21 mouse cellular contexts compared by ENCODE assay signal in genomic region chr8:108846827-108847226, GRCm38 (mm10).
DNase-seq lines count a peak whose midpoint lies in the region; ATAC-seq and TF ChIP-seq lines count a peak whose summit lies in the region.
"Had no signal": no experiment of that assay in that cellular context is flagged by ENCODE, and none has a peak within 500 bp of the region (broad histone marks: within the 10 kb centered on the region; RNA-seq: fewer than 3 reads in every experiment).

No protein-coding gene starts in this region.

- 0 out of 2 replicates have a peak, but pooled peaks have one; percentile 11 for ATAC-seq in intestine, embryonic 15.5 days
- ATAC-seq in intestine, postnatal 0 days = no peak
- ATAC-seq in liver, embryonic 12.5 days = no peak
- ATAC-seq: activated CD4-positive, CD25-positive, alpha-beta regulatory T cell, adult 4 months; CD4-positive, CD25-positive, alpha-beta regulatory T cell, adult 4 months; forebrain, embryonic 15.5 days had no signal

- WGBS in intestine, embryonic 15.5 days = 55% methylated on average over 10 of the region's 11 CpGs
- 52% methylated on average over 11 of the region's 11 CpGs for WGBS in intestine, postnatal 0 days
- 30% methylated on average over 10 of the region's 11 CpGs for WGBS in macrophage (ENCODE audit: missing documents)
- WGBS in liver, embryonic 12.5 days (ENCODE audit: insufficient replicate concordance) = 43% methylated on average over 10 of the region's 11 CpGs

- H3K79me2 ChIP-seq in macrophage (ENCODE audit: inconsistent target) = no peaks in the 10 kb centered on the region

- H3K4me1 ChIP-seq in intestine, embryonic 15.5 days (replicated peaks) = 0 out of 2 replicates have a peak, but pooled peaks cover 5% of the 10 kb centered on the region
- H3K4me1 ChIP-seq in intestine, postnatal 0 days (replicated peaks; ENCODE audit: control insufficient read depth, insufficient read depth, low read length) = no peaks in the 10 kb centered on the region
- peaks cover 23% of the 10 kb centered on the region for H3K4me1 ChIP-seq in bone marrow macrophage, adult 2 months (ENCODE audit: control insufficient read depth, insufficient read depth, low read length)
- 0 out of 2 replicates have a peak, but pooled peaks cover 7% of the 10 kb centered on the region for H3K4me1 ChIP-seq in liver, embryonic 12.5 days
- H3K4me1 ChIP-seq: forebrain, embryonic 15.5 days had no signal

- H3K4me2 ChIP-seq in intestine, embryonic 15.5 days (replicated peaks) = no peak overlapping the region
- no peak overlapping the region for H3K4me2 ChIP-seq in intestine, postnatal 0 days (replicated peaks; ENCODE audit: low read depth)
- no peak overlapping the region for H3K4me2 ChIP-seq in liver, embryonic 12.5 days
- H3K4me2 ChIP-seq: embryonic facial prominence, embryonic 12.5 days; embryonic facial prominence, embryonic 15.5 days; forebrain, embryonic 12.5 days; forebrain, embryonic 15.5 days; heart, embryonic 11.5 days; hindbrain, embryonic 12.5 days had no signal

- H3K27ac ChIP-seq in intestine, embryonic 15.5 days = no peak overlapping the region
- H3K27ac ChIP-seq in intestine, postnatal 0 days (ENCODE audit: low read depth, low read length) = no peak overlapping the region
- H3K27ac ChIP-seq in bone marrow macrophage, adult 2 months (ENCODE audit: insufficient read depth, low read depth, low read length) = peak overlapping the region; percentile 75
- peak overlapping the region; percentile 19 for H3K27ac ChIP-seq in macrophage
- no peak overlapping the region for H3K27ac ChIP-seq in liver, embryonic 12.5 days
- H3K27ac ChIP-seq: embryonic facial prominence, embryonic 12.5 days; embryonic facial prominence, embryonic 15.5 days; forebrain, embryonic 12.5 days; forebrain, embryonic 15.5 days; heart, adult 2 months; hindbrain, embryonic 12.5 days had no signal

- no peaks in the 10 kb centered on the region for H3K9me3 ChIP-seq in intestine, embryonic 15.5 days
- no peaks in the 10 kb centered on the region for H3K9me3 ChIP-seq in intestine, postnatal 0 days (ENCODE audit: control insufficient read depth)
- H3K9me3 ChIP-seq in liver, embryonic 12.5 days (replicated peaks) = no peaks in the 10 kb centered on the region
- H3K9me3 ChIP-seq: embryonic facial prominence, embryonic 12.5 days; embryonic facial prominence, embryonic 15.5 days; forebrain, embryonic 12.5 days; forebrain, embryonic 15.5 days; hindbrain, embryonic 12.5 days had no signal

- TF ChIP-seq POLR2A in bone marrow macrophage, adult 2 months (IDR thresholded peaks at IDR 0.05; ENCODE audit: borderline replicate concordance, low read depth, low read length) = no peak

- H3K9ac ChIP-seq in intestine, embryonic 15.5 days = no peak overlapping the region
- H3K9ac ChIP-seq in intestine, postnatal 0 days (ENCODE audit: low read depth, low read length) = no peak overlapping the region
- no peak overlapping the region for H3K9ac ChIP-seq in liver, embryonic 12.5 days
- H3K9ac ChIP-seq: embryonic facial prominence, embryonic 12.5 days; embryonic facial prominence, embryonic 15.5 days; forebrain, embryonic 12.5 days; forebrain, embryonic 15.5 days; hindbrain, embryonic 12.5 days had no signal

- DNase-seq in left cerebral cortex, adult 9 months (ENCODE audit: low spot score in 2 of 2) = no peak
- DNase-seq: adrenal gland, adult 8-10 months; adrenal gland, postnatal 25 days; cerebellum, adult 8-10 months; cerebellum, postnatal 25 days; gastrocnemius, postnatal 25 days had no signal

- H3K4me3 ChIP-seq in intestine, embryonic 15.5 days (replicated peaks) = no peak overlapping the region
- H3K4me3 ChIP-seq in intestine, postnatal 0 days (ENCODE audit: low read depth, low read length) = no peak overlapping the region
- H3K4me3 ChIP-seq in bone marrow macrophage, adult 2 months (ENCODE audit: insufficient read depth, low read length) = peak overlapping the region; percentile 46
- H3K4me3 ChIP-seq in macrophage (ENCODE audit: inconsistent target) = no peak overlapping the region
- no peak overlapping the region for H3K4me3 ChIP-seq in liver, embryonic 12.5 days
- H3K4me3 ChIP-seq: embryonic facial prominence, embryonic 12.5 days; embryonic facial prominence, embryonic 15.5 days; erythroblast, embryonic 14.5 days; forebrain, embryonic 12.5 days; forebrain, embryonic 15.5 days; heart, adult 2 months; hindbrain, embryonic 12.5 days had no signal

- H3K27me3 ChIP-seq in intestine, embryonic 15.5 days (replicated peaks) = no peaks in the 10 kb centered on the region
- H3K27me3 ChIP-seq in intestine, postnatal 0 days (replicated peaks; ENCODE audit: control insufficient read depth, insufficient read depth, low read length) = no peaks in the 10 kb centered on the region
- H3K27me3 ChIP-seq in liver, embryonic 12.5 days (replicated peaks) = no peaks in the 10 kb centered on the region
- H3K27me3 ChIP-seq: embryonic facial prominence, embryonic 12.5 days; embryonic facial prominence, embryonic 15.5 days; forebrain, embryonic 15.5 days; hindbrain, embryonic 12.5 days had no signal

- H3K36me3 ChIP-seq in intestine, embryonic 15.5 days = no peaks in the 10 kb centered on the region
- no peaks in the 10 kb centered on the region for H3K36me3 ChIP-seq in intestine, postnatal 0 days (ENCODE audit: control insufficient read depth, insufficient read depth)
- no peaks in the 10 kb centered on the region for H3K36me3 ChIP-seq in macrophage (ENCODE audit: inconsistent target)
- H3K36me3 ChIP-seq in liver, embryonic 12.5 days = no peaks in the 10 kb centered on the region
- H3K36me3 ChIP-seq: embryonic facial prominence, embryonic 15.5 days; forebrain, embryonic 12.5 days; forebrain, embryonic 15.5 days had no signal

- TF ChIP-seq CTCF in intestine, postnatal 0 days (IDR thresholded peaks at IDR 0.05; ENCODE audit: low read depth) = no peak
- no peak for TF ChIP-seq CTCF in bone marrow macrophage, adult 2 months (IDR thresholded peaks at IDR 0.05; ENCODE audit: low read depth, low read length)

Comparison
In these comparisons a context has a peak if more than half of its experiments do, and no peak if none do; other contexts are left out.
1. H3K27ac ChIP-seq: peak in bone marrow macrophage, adult 2 months (single experiment) and macrophage (single experiment); none in intestine, embryonic 15.5 days (single experiment), intestine, postnatal 0 days (single experiment) and liver, embryonic 12.5 days (single experiment).